Comparison of ENCODE assay signal across 8 mouse cellular contexts in the genomic region with DNA sequence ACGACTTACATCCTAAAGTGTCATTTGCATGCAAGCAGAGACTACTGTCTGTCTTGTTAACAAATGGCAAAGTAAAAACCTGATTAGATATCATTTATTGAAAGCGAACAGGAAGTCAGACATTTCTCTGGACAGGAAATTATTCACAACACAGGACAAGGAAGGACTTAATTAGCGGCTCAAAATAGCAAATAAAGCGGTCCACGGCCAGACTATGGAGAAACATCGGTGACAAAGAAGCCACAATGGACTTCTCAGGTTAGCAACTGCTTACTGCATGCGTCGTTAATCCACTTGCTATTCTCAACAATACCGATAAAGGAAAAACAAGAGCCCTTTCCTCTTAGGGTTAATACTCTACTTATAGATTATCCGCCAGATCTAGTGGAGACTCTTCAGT. TPM values are rescaled to one million over a fixed set of nuclear protein-coding genes. Genes with fewer than 3 reads are reported as not detected.
DNase-seq lines count a peak whose midpoint lies in the region; ATAC-seq and TF ChIP-seq lines count a peak whose summit lies in the region.

No protein-coding gene starts in this region.

- H3K36me3 ChIP-seq in liver, adult 2 months (ENCODE audit: control insufficient read depth, insufficient read depth, low read length): peaks cover 13% of the 10 kb centered on the region
- H3K36me3 ChIP-seq in intestine, embryonic 14.5 days (ENCODE audit: control insufficient read depth, insufficient read depth, low read length): peaks cover 33% of the 10 kb centered on the region
- peaks cover 35% of the 10 kb centered on the region for H3K36me3 ChIP-seq in neural tube, embryonic 12.5 days

- DNase-seq in liver, adult 2 months (ENCODE audit: extremely low read depth, low read depth, low spot score): peak; percentile 19
- DNase-seq in liver: no peak
- peak; percentile 15 for DNase-seq in c-Kit-positive CD71-positive TER-119-negative erythroid progenitor cells, embryonic 14.5 days (ENCODE audit: low read depth)
- DNase-seq in intestine, embryonic 14.5 days (ENCODE audit: low spot score): no peak
- no peak for DNase-seq in thymus, postnatal 0 days (ENCODE audit: low spot score)
- DNase-seq in layer of hippocampus, adult 8-10 months (ENCODE audit: low spot score in 2 of 2): no peak
- DNase-seq in kidney, postnatal 14 days: no peak

- peak overlapping the region; percentile 99 for H3K4me2 ChIP-seq in intestine, embryonic 14.5 days (ENCODE audit: low read length)
- peak overlapping the region; percentile 76 for H3K4me2 ChIP-seq in neural tube, embryonic 12.5 days (replicated peaks)

- no peak for TF ChIP-seq POLR2A in liver, adult 2 months (IDR thresholded peaks at IDR 0.05; ENCODE audit: extremely low read depth, insufficient read depth, low read length)

- peak overlapping the region; percentile 90 for H3K4me3 ChIP-seq in liver, adult 2 months (ENCODE audit: insufficient read depth, low read depth, low read length)
- peak overlapping the region; percentile 100 for H3K4me3 ChIP-seq in intestine, embryonic 14.5 days (ENCODE audit: low read depth, low read length)
- peak overlapping the region; percentile 78 for H3K4me3 ChIP-seq in neural tube, embryonic 12.5 days

- WGBS in liver, adult 2 months: 3% methylated on average over 10 of the region's 10 CpGs
- WGBS in intestine, embryonic 14.5 days: 5% methylated on average over 10 of the region's 10 CpGs
- WGBS in neural tube, embryonic 12.5 days: 5% methylated on average over 10 of the region's 10 CpGs

- peaks cover 9% of the 10 kb centered on the region; the same call in 1 of the 2 replicates for H3K4me1 ChIP-seq in liver, adult 2 months (ENCODE audit: control insufficient read depth, insufficient read depth, low read length)
- H3K4me1 ChIP-seq in intestine, embryonic 14.5 days (replicated peaks; ENCODE audit: control insufficient read depth, insufficient read depth, low read length): peaks cover 8% of the 10 kb centered on the region
- peaks cover 11% of the 10 kb centered on the region for H3K4me1 ChIP-seq in neural tube, embryonic 12.5 days

- H3K9ac ChIP-seq in liver, adult 2 months (ENCODE audit: low read depth, low read length): peak overlapping the region; percentile 88
- peak overlapping the region; percentile 97 for H3K9ac ChIP-seq in intestine, embryonic 14.5 days (ENCODE audit: low read length)
- H3K9ac ChIP-seq in neural tube, embryonic 12.5 days: peak overlapping the region; percentile 87

- H3K27me3 ChIP-seq in liver, adult 2 months (ENCODE audit: control insufficient read depth, insufficient read depth, low read length): no peaks in the 10 kb centered on the region
- H3K27me3 ChIP-seq in intestine, embryonic 14.5 days (replicated peaks; ENCODE audit: control insufficient read depth, insufficient read depth, low read length): no peaks in the 10 kb centered on the region
- H3K27me3 ChIP-seq in neural tube, embryonic 12.5 days (replicated peaks): no peaks in the 10 kb centered on the region

- H3K79me2 ChIP-seq in liver, adult 2 months (ENCODE audit: control insufficient read depth, insufficient read depth, low read length): peaks cover 4% of the 10 kb centered on the region

- TF ChIP-seq CTCF in liver, adult 2 months (IDR thresholded peaks at IDR 0.05; ENCODE audit: low read depth, low read length): no peak

- no peak for ATAC-seq in intestine, embryonic 14.5 days (replicated peaks; ENCODE audit: low FRiP score, low TSS enrichment, low read depth)
- ATAC-seq in neural tube, embryonic 12.5 days (ENCODE audit: low FRiP score, low read depth): no peak

- H3K9me3 ChIP-seq in intestine, embryonic 14.5 days (ENCODE audit: control insufficient read depth, low read length): no peaks in the 10 kb centered on the region
- no peaks in the 10 kb centered on the region for H3K9me3 ChIP-seq in neural tube, embryonic 12.5 days

- peak overlapping the region; percentile 79 for H3K27ac ChIP-seq in liver, adult 2 months (replicated peaks; ENCODE audit: insufficient read depth, low read depth, low read length)
- H3K27ac ChIP-seq in intestine, embryonic 14.5 days (ENCODE audit: low read depth): peak overlapping the region; percentile 92
- no peak overlapping the region for H3K27ac ChIP-seq in neural tube, embryonic 12.5 days

RNA-seq across cellular contexts. Expression of a gene that starts 0.9 kb away (rescaled TPM):
- total RNA-seq in liver, adult 2 months (2014; rRNA removed): 6.9 and 8.7 TPM in 2 replicates
- polyA plus RNA-seq in liver, adult 2 months (2012; rRNA removed): 8.3 and 10.2 TPM in 2 replicates
- 22.1 and 23.3 TPM in 2 replicates for polyA plus RNA-seq in intestine, embryonic 14.5 days (2014; fragmentation: Nextera tagmentation; extraction: Ambion mirVana)
- polyA plus RNA-seq in neural tube, embryonic 12.5 days (2016; fragmentation: Nextera tagmentation; extraction: Ambion mirVana): 28.2 and 28.4 TPM in 2 replicates
- 18.7 and 18.8 TPM in 2 replicates for polyA plus RNA-seq in thymus, postnatal 0 days (2015; fragmentation: Nextera tagmentation; extraction: Ambion mirVana)
- 10 to 100 TPM; 23.5 to 26.8 (median 26.1) TPM for total RNA-seq in layer of hippocampus, adult 8-10 months (2022)

RNA-seq across cellular contexts. Expression of a gene that starts 0.9 kb away (rescaled TPM):
- total RNA-seq in liver, adult 2 months (2014; rRNA removed): 9.7 and 9.9 TPM in 2 replicates
- 5.3 and 6.6 TPM in 2 replicates for polyA plus RNA-seq in liver, adult 2 months (2012; rRNA removed)
- polyA plus RNA-seq in intestine, embryonic 14.5 days (2014; fragmentation: Nextera tagmentation; extraction: Ambion mirVana): 23.6 and 24.3 TPM in 2 replicates
- polyA plus RNA-seq in neural tube, embryonic 12.5 days (2016; fragmentation: Nextera tagmentation; extraction: Ambion mirVana): 23.4 and 28.4 TPM in 2 replicates
- polyA plus RNA-seq in thymus, postnatal 0 days (2015; fragmentation: Nextera tagmentation; extraction: Ambion mirVana): 30.6 and 32.9 TPM in 2 replicates
- total RNA-seq in layer of hippocampus, adult 8-10 months (2022): 10 to 100 TPM; 14.8 to 21.0 (median 15.3) TPM

RNA-seq across cellular contexts. Expression of a gene that starts 14.2 kb away (rescaled TPM):
- 2,096 and 2,327 TPM in 2 replicates for total RNA-seq in liver, adult 2 months (2014; rRNA removed)
- 2,417 and 2,600 TPM in 2 replicates for polyA plus RNA-seq in liver, adult 2 months (2012; rRNA removed)
- 0.17 and 0.53 TPM in 2 replicates for polyA plus RNA-seq in intestine, embryonic 14.5 days (2014; fragmentation: Nextera tagmentation; extraction: Ambion mirVana)
- 0.89 and 0.94 TPM in 2 replicates for polyA plus RNA-seq in neural tube, embryonic 12.5 days (2016; fragmentation: Nextera tagmentation; extraction: Ambion mirVana)
- 2.2 and 2.7 TPM in 2 replicates for polyA plus RNA-seq in thymus, postnatal 0 days (2015; fragmentation: Nextera tagmentation; extraction: Ambion mirVana)
- total RNA-seq in layer of hippocampus, adult 8-10 months (2022): under 1 TPM in 3 of 4 experiments, not detected in 1; 0.38 to 0.57 (median 0.41) TPM

RNA-seq across cellular contexts. Expression of a gene that starts 43.7 kb away (rescaled TPM):
- total RNA-seq in liver, adult 2 months (2014; rRNA removed): 7.5 and 10.9 TPM in 2 replicates
- 12.0 and 14.0 TPM in 2 replicates for polyA plus RNA-seq in liver, adult 2 months (2012; rRNA removed)
- 58.8 and 61.1 TPM in 2 replicates for polyA plus RNA-seq in intestine, embryonic 14.5 days (2014; fragmentation: Nextera tagmentation; extraction: Ambion mirVana)
- 33.8 and 34.3 TPM in 2 replicates for polyA plus RNA-seq in neural tube, embryonic 12.5 days (2016; fragmentation: Nextera tagmentation; extraction: Ambion mirVana)
- 37.3 and 37.6 TPM in 2 replicates for polyA plus RNA-seq in thymus, postnatal 0 days (2015; fragmentation: Nextera tagmentation; extraction: Ambion mirVana)
- total RNA-seq in layer of hippocampus, adult 8-10 months (2022): 10 to 100 TPM; 24.0 to 31.5 (median 26.5) TPM

RNA-seq across cellular contexts. Expression of a gene that starts 49.6 kb away (rescaled TPM):
- 0.07 TPM in 1 of 2 replicates, not detected in the other for total RNA-seq in liver, adult 2 months (2014; rRNA removed)
- not detected in 2 replicates for polyA plus RNA-seq in liver, adult 2 months (2012; rRNA removed)
- 0.13 and 0.37 TPM in 2 replicates for polyA plus RNA-seq in intestine, embryonic 14.5 days (2014; fragmentation: Nextera tagmentation; extraction: Ambion mirVana)
- 0.14 and 0.20 TPM in 2 replicates for polyA plus RNA-seq in neural tube, embryonic 12.5 days (2016; fragmentation: Nextera tagmentation; extraction: Ambion mirVana)
- polyA plus RNA-seq in thymus, postnatal 0 days (2015; fragmentation: Nextera tagmentation; extraction: Ambion mirVana): 0.14 and 0.26 TPM in 2 replicates
- total RNA-seq in layer of hippocampus, adult 8-10 months (2022): 1 to 10 TPM; 1.3 to 4.1 (median 3.6) TPM

Comparison
In these comparisons a context has a peak if more than half of its experiments do, and no peak if none do; other contexts are left out.
1. DNase-seq: peak in liver, adult 2 months (single experiment) and c-Kit-positive CD71-positive TER-119-negative erythroid progenitor cells, embryonic 14.5 days (single experiment); none in liver (single experiment), intestine, embryonic 14.5 days (single experiment), thymus, postnatal 0 days (single experiment), layer of hippocampus, adult 8-10 months (0 of 2) and kidney, postnatal 14 days (single experiment).
2. RNA of a gene that starts 14.2 kb away (polyA plus RNA-seq): 2,417 to 2,600 TPM in liver, adult 2 months; 2.2 to 2.7 TPM in thymus, postnatal 0 days, 0.89 to 0.94 TPM in neural tube, embryonic 12.5 days and 0.17 to 0.53 TPM in intestine, embryonic 14.5 days; every median in the first group is over 100 times any median in the second.
3. Peak in every context shown above with its lines, with median percentiles within 50 percentile points of each other: H3K4me3 ChIP-seq and H3K9ac ChIP-seq.